Mouse (Mus musculus): ENCODE measurements around the gene Ltb4r2. TPM values are rescaled to one million over a fixed set of nuclear protein-coding genes. Genes with fewer than 3 reads are reported as not detected.
A peak's percentile ranks its signal among the peaks of the same experiment; 100 is the strongest.

Ltb4r2 gene
- polyA plus RNA-seq, 1 experiment = not detected

DNA sequence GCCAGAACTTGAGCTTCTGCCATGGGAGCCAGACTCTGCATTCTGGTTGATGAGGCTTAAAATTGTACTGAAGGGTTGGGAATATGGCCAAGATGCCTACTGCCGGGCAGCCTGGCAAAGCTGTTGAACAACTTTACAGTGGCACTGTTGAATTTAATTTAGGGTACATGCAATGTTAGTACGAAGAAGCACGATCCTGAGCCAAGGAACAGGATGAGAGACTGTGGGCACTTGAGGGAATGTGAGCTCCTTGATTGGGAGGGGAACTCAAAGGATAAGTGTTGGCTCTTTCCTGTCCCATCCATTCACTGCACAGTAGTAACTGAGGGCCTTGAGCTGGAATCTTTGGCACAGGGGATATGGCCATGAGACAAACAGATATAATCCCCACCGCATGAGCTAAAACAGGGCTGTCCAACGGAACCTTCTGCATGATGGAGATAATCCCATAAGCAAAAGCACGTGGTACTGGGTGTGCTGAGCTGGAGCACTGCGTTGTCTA lies 30.6 kb upstream of the Ltb4r2 start:
- H3K4me3 ChIP-seq (replicated peaks) = no peak overlapping the region

GRCm38 (mm10) chr14:55733889-55734288 lies 27.3 kb upstream of the Ltb4r2 start:
- H3K4me3 ChIP-seq (replicated peaks) = no peak overlapping the region
- TF ChIP-seq TAL1 (IDR thresholded peaks at IDR 0.05; ENCODE audit: low read length) (no peak), GATA1 (IDR thresholded peaks at IDR 0.05; ENCODE audit: low read length) (no peak)
- H3K4me1 ChIP-seq (ENCODE audit: control insufficient read depth) = peaks cover 3% of the 10 kb centered on the region; the same call in 1 of the 2 replicates

More for the DNA sequence above, 30.6 kb upstream of the Ltb4r2 start:
- Histone ChIP-seq H3K9me3 (ENCODE audit: control insufficient read depth, low read length) (no peaks in the 10 kb centered on the region), H3K36me3 (ENCODE audit: control insufficient read depth) (no peaks in the 10 kb centered on the region), H3K27me3 (ENCODE audit: control insufficient read depth) (peaks cover 9% of the 10 kb centered on the region), H3K4me1 (ENCODE audit: control insufficient read depth) (peaks cover 3% of the 10 kb centered on the region; the same call in 1 of the 2 replicates)
- TF ChIP-seq TAL1 (IDR thresholded peaks at IDR 0.05; ENCODE audit: low read length) = no peak
- no peak for TF ChIP-seq GATA1 (IDR thresholded peaks at IDR 0.05; ENCODE audit: low read length)

GRCm38 (mm10) chr14:55734869-55735268 lies 26.4 kb upstream of the Ltb4r2 start:
- TF ChIP-seq GATA1 (IDR thresholded peaks at IDR 0.05; ENCODE audit: low read length) (no peak), TAL1 (IDR thresholded peaks at IDR 0.05; ENCODE audit: low read length) (no peak)
- Histone ChIP-seq H3K9me3 (ENCODE audit: control insufficient read depth, low read length) (no peaks in the 10 kb centered on the region), H3K36me3 (ENCODE audit: control insufficient read depth) (peaks cover 9% of the 10 kb centered on the region), H3K27me3 (ENCODE audit: control insufficient read depth) (peaks cover 7% of the 10 kb centered on the region), H3K4me1 (ENCODE audit: control insufficient read depth) (peaks cover 3% of the 10 kb centered on the region; the same call in 1 of the 2 replicates), H3K4me3 (replicated peaks) (no peak overlapping the region)

More at GRCm38 (mm10) chr14:55733889-55734288, 27.3 kb upstream of the Ltb4r2 start:
- H3K27me3 ChIP-seq (ENCODE audit: control insufficient read depth) = peaks cover 7% of the 10 kb centered on the region
- no peaks in the 10 kb centered on the region for H3K9me3 ChIP-seq (ENCODE audit: control insufficient read depth, low read length)
- peaks cover 3% of the 10 kb centered on the region for H3K36me3 ChIP-seq (ENCODE audit: control insufficient read depth)

- H3K4me3 ChIP-seq (replicated peaks) = no peak overlapping the region
- H3K36me3 ChIP-seq (ENCODE audit: control insufficient read depth) = peaks cover 14% of the 10 kb centered on the region
- TF ChIP-seq TAL1 (IDR thresholded peaks at IDR 0.05; ENCODE audit: low read length) (no peak), GATA1 (IDR thresholded peaks at IDR 0.05; ENCODE audit: low read length) (no peak)
- H3K27me3 ChIP-seq (ENCODE audit: control insufficient read depth) = peaks cover 7% of the 10 kb centered on the region
- H3K9me3 ChIP-seq (ENCODE audit: control insufficient read depth, low read length) = no peaks in the 10 kb centered on the region
- peaks cover 3% of the 10 kb centered on the region; the same call in 1 of the 2 replicates for H3K4me1 ChIP-seq (ENCODE audit: control insufficient read depth)
These were observed 25.9 kb upstream of the Ltb4r2 start for GRCm38 (mm10) chr14:55735334-55735733.

- Histone ChIP-seq H3K4me1 (ENCODE audit: control insufficient read depth) (peaks cover 2% of the 10 kb centered on the region; the same call in 1 of the 2 replicates), H3K9me3 (ENCODE audit: control insufficient read depth, low read length) (no peaks in the 10 kb centered on the region)
- TF ChIP-seq TAL1 (IDR thresholded peaks at IDR 0.05; ENCODE audit: low read length) = no peak
- TF ChIP-seq GATA1 (IDR thresholded peaks at IDR 0.05; ENCODE audit: low read length) = no peak
These were observed 25.5 kb upstream of the Ltb4r2 start for GRCm38 (mm10) chr14:55735758-55736157.

GRCm38 (mm10) chr14:55737086-55737687 lies 24.0 kb upstream of the Ltb4r2 start:
- no peaks in the 10 kb centered on the region for H3K4me1 ChIP-seq (ENCODE audit: control insufficient read depth)
- H3K4me3 ChIP-seq (replicated peaks) = no peak overlapping the region
- H3K27me3 ChIP-seq (ENCODE audit: control insufficient read depth) = peaks cover 7% of the 10 kb centered on the region
- TF ChIP-seq GATA1 (IDR thresholded peaks at IDR 0.05; ENCODE audit: low read length) (no peak), TAL1 (IDR thresholded peaks at IDR 0.05; ENCODE audit: low read length) (no peak)
- peaks cover 22% of the 10 kb centered on the region for H3K36me3 ChIP-seq (ENCODE audit: control insufficient read depth)
- no peaks in the 10 kb centered on the region for H3K9me3 ChIP-seq (ENCODE audit: control insufficient read depth, low read length)

More at GRCm38 (mm10) chr14:55735758-55736157, 25.5 kb upstream of the Ltb4r2 start:
- H3K27me3 ChIP-seq (ENCODE audit: control insufficient read depth) = peaks cover 7% of the 10 kb centered on the region
- H3K36me3 ChIP-seq (ENCODE audit: control insufficient read depth) = peaks cover 18% of the 10 kb centered on the region
- no peak overlapping the region for H3K4me3 ChIP-seq (replicated peaks)

- H3K9me3 ChIP-seq (ENCODE audit: control insufficient read depth, low read length) = no peaks in the 10 kb centered on the region
- TF ChIP-seq TAL1 (IDR thresholded peaks at IDR 0.05; ENCODE audit: low read length) (no peak), GATA1 (IDR thresholded peaks at IDR 0.05; ENCODE audit: low read length) (no peak)
- H3K36me3 ChIP-seq (ENCODE audit: control insufficient read depth) = peaks cover 36% of the 10 kb centered on the region
- no peak overlapping the region for H3K4me3 ChIP-seq (replicated peaks)
- no peaks in the 10 kb centered on the region for H3K27me3 ChIP-seq (ENCODE audit: control insufficient read depth)
- H3K4me1 ChIP-seq (ENCODE audit: control insufficient read depth) = peaks cover 45% of the 10 kb centered on the region
These were observed 17.5 kb upstream of the Ltb4r2 start for GRCm38 (mm10) chr14:55743711-55744110.

DNA sequence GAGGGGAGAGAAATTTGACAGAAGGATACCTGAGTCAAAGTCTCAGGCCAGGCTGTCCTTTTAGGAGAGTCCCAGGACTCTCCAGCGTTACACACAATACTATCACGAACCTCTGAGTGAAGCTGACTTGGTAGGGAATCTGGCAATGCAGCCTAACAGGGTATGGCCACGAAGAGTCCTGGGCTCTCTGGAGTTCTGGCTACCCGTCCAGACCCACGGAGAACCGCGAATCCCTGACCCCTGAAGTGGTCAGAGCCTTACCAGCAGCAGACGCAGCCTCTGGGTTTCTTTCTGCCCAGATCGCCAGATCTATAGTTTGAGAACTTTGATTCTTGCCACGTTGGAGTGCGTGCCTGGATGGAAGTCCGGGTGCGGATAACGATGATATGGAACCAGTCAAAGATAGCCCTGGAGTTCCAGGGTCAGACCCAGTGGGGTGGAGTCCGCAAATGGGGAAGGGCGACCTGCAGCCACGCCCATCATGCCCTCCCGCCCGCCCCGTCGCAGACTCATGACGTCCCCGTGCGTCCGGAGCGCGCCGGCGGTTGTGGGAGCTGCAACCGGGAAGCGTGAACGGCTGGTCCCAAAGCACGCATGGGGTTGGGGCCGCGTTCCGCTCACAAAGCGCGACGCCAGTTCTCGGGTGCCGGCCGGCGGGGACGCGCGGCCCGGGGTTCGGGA lies 15.9 kb upstream of the Ltb4r2 start, which contains the start of the genes Dhrs1 and Nop9:
Gene Dhrs1 (minus strand): TSS at position 511 of the 681 bp plus-strand sequence.
Gene Nop9 (plus strand): TSS at position 514 of the 681 bp plus-strand sequence.
- H3K27me3 ChIP-seq (ENCODE audit: control insufficient read depth) = no peaks in the 10 kb centered on the region
- H3K4me1 ChIP-seq (ENCODE audit: control insufficient read depth) = peaks cover 45% of the 10 kb centered on the region
- TF ChIP-seq TAL1 (IDR thresholded peaks at IDR 0.05; ENCODE audit: low read length) (no peak), GATA1 (IDR thresholded peaks at IDR 0.05; ENCODE audit: low read length) (0 out of 2 replicates have a peak, but pooled peaks have one; percentile 24)
- peaks cover 40% of the 10 kb centered on the region for H3K36me3 ChIP-seq (ENCODE audit: control insufficient read depth)
- peak within 1 kb of the TSS; percentile 91 for H3K4me3 ChIP-seq (replicated peaks)
- no peaks in the 10 kb centered on the region for H3K9me3 ChIP-seq (ENCODE audit: control insufficient read depth, low read length)

GRCm38 (mm10) chr14:55745861-55746237 lies 15.4 kb upstream of the Ltb4r2 start:
- Histone ChIP-seq H3K36me3 (ENCODE audit: control insufficient read depth) (peaks cover 41% of the 10 kb centered on the region), H3K9me3 (ENCODE audit: control insufficient read depth, low read length) (no peaks in the 10 kb centered on the region)
- TF ChIP-seq TAL1 (IDR thresholded peaks at IDR 0.05; ENCODE audit: low read length) (no peak), GATA1 (IDR thresholded peaks at IDR 0.05; ENCODE audit: low read length) (no peak)

More at GRCm38 (mm10) chr14:55745861-55746237, 15.4 kb upstream of the Ltb4r2 start:
- H3K4me1 ChIP-seq (ENCODE audit: control insufficient read depth) = peaks cover 45% of the 10 kb centered on the region
- H3K4me3 ChIP-seq (replicated peaks) = peak overlapping the region; percentile 91
- no peaks in the 10 kb centered on the region for H3K27me3 ChIP-seq (ENCODE audit: control insufficient read depth)
